Mouse (Mus musculus): ENCODE measurements around the gene Dnm2. TPM values are rescaled to one million over a fixed set of nuclear protein-coding genes. Genes with fewer than 3 reads are reported as not detected.

Gene Dnm2
- polyA plus RNA-seq, 1 experiment from 2014 or later = 76.0 TPM

DNA sequence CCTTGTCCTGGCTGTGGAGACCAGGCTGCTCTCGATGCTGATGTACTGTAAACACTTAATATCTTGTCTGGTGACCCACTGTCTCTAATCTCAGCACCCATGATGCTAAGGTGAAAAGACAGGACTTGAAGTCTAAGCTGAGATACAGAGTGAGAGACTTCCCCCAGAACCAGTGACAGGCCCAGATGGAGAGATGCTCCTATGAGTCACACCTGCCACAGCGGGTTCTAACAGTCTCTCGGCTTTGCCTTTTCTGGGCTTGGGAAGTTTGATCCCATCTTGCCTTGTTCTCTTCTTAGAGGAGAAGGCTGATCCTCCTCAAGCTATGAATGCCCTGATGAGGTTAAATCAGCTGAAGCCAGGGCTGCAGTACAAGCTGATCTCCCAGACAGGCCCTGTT lies 27.5 kb upstream of the Dnm2 start:
- Histone ChIP-seq H3K9ac (ENCODE audit: low read length) (no peak overlapping the region), H3K4me3 (ENCODE audit: low read depth, low read length) (no peak overlapping the region), H3K36me3 (ENCODE audit: control insufficient read depth, insufficient read depth, low read length) (peaks cover 65% of the 10 kb centered on the region), H3K9me3 (ENCODE audit: control insufficient read depth, low read length) (no peaks in the 10 kb centered on the region), H3K4me2 (replicated peaks; ENCODE audit: low read depth) (no peak overlapping the region), H3K4me1 (replicated peaks; ENCODE audit: control insufficient read depth, insufficient read depth) (no peaks in the 10 kb centered on the region), H3K27me3 (ENCODE audit: control insufficient read depth, insufficient read depth, low read length) (no peaks in the 10 kb centered on the region), H3K27ac (replicated peaks) (no peak overlapping the region)
- TF ChIP-seq CTCF (IDR thresholded peaks at IDR 0.05; ENCODE audit: low read depth) (no peak), EP300 (optimal IDR thresholded peaks at IDR 0.05) (no peak)
- ATAC-seq (ENCODE audit: low FRiP score, low TSS enrichment) (no peak), DNase-seq (ENCODE audit: low spot score) (no peak)
- WGBS = 94% methylated on average over 3 of the region's 3 CpGs

DNA sequence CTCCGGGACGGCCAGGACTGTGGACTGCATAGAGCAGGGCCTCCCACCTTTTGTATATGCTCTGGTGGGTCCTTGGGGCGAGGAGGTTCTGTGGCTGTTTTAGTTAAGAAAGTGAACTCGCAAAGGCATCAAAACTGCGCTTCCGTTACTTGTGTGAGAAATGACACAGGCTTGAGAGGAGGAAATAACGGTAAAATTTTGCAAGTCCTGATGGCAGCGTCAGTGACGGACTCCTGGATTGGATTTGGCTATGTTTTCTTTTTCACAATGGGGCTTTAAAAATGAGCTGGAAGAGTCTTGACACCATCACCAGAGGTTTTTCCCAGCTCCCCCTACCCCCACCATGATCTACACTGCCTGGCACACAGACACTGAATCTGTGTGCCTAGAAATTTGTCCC lies 23.7 kb upstream of the Dnm2 start:
- Histone ChIP-seq H3K9ac (ENCODE audit: low read length) (no peak overlapping the region), H3K27ac (replicated peaks) (no peak overlapping the region), H3K4me3 (ENCODE audit: low read depth, low read length) (no peak overlapping the region), H3K4me2 (replicated peaks; ENCODE audit: low read depth) (no peak overlapping the region), H3K36me3 (ENCODE audit: control insufficient read depth, insufficient read depth, low read length) (peaks cover 52% of the 10 kb centered on the region), H3K4me1 (replicated peaks; ENCODE audit: control insufficient read depth, insufficient read depth) (no peaks in the 10 kb centered on the region), H3K27me3 (ENCODE audit: control insufficient read depth, insufficient read depth, low read length) (no peaks in the 10 kb centered on the region), H3K9me3 (ENCODE audit: control insufficient read depth, low read length) (no peaks in the 10 kb centered on the region)
- no peak for ATAC-seq (ENCODE audit: low FRiP score, low TSS enrichment)
- no peak for DNase-seq (ENCODE audit: low spot score)
- 92% methylated on average over 9 of the region's 9 CpGs for WGBS
- TF ChIP-seq CTCF (IDR thresholded peaks at IDR 0.05; ENCODE audit: low read depth) (no peak), EP300 (optimal IDR thresholded peaks at IDR 0.05) (no peak)

GRCm38 (mm10) chr9:21402764-21403253 lies 21.9 kb upstream of the Dnm2 start:
- Histone ChIP-seq H3K4me3 (ENCODE audit: low read depth, low read length) (no peak overlapping the region), H3K36me3 (ENCODE audit: control insufficient read depth, insufficient read depth, low read length) (peaks cover 54% of the 10 kb centered on the region), H3K9ac (ENCODE audit: low read length) (no peak overlapping the region), H3K27me3 (ENCODE audit: control insufficient read depth, insufficient read depth, low read length) (no peaks in the 10 kb centered on the region), H3K27ac (replicated peaks) (no peak overlapping the region), H3K9me3 (ENCODE audit: control insufficient read depth, low read length) (no peaks in the 10 kb centered on the region), H3K4me2 (replicated peaks; ENCODE audit: low read depth) (no peak overlapping the region), H3K4me1 (replicated peaks; ENCODE audit: control insufficient read depth, insufficient read depth) (no peaks in the 10 kb centered on the region)
- DNase-seq (ENCODE audit: low spot score) (no peak), ATAC-seq (ENCODE audit: low FRiP score, low TSS enrichment) (no peak)
- TF ChIP-seq EP300 (optimal IDR thresholded peaks at IDR 0.05) = no peak
- TF ChIP-seq CTCF (IDR thresholded peaks at IDR 0.05; ENCODE audit: low read depth) = no peak
- WGBS = 78% methylated on average over 11 of the region's 11 CpGs

DNA sequence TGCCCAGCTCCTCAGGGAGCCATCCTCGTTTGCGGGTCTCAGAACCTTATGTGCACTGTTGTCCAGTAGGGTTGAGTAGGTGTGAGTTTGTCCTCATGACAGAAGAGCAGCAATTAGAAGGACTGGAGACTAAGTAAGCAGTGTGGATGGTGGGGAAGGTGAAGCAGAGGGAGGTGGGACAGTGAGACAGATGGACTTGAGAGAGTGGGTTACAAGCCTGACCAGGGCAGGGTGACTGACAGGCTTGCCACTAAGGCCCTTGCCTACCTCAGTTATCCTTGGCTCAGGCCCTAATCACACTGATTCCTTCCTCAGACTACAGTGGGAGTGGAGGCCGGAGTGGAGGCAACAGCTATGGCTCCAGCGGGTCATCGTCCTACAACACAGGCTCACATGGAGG lies 21.0 kb upstream of the Dnm2 start:
- H3K4me2 ChIP-seq (replicated peaks; ENCODE audit: low read depth) = no peak overlapping the region
- H3K27me3 ChIP-seq (ENCODE audit: control insufficient read depth, insufficient read depth, low read length) = no peaks in the 10 kb centered on the region
- no peak for ATAC-seq (ENCODE audit: low FRiP score, low TSS enrichment)
- no peak for TF ChIP-seq EP300 (optimal IDR thresholded peaks at IDR 0.05)
- no peak for TF ChIP-seq CTCF (IDR thresholded peaks at IDR 0.05; ENCODE audit: low read depth)
- H3K4me1 ChIP-seq (replicated peaks; ENCODE audit: control insufficient read depth, insufficient read depth) = no peaks in the 10 kb centered on the region
- peaks cover 52% of the 10 kb centered on the region for H3K36me3 ChIP-seq (ENCODE audit: control insufficient read depth, insufficient read depth, low read length)
- WGBS = 97% methylated on average over 5 of the region's 5 CpGs
- H3K4me3 ChIP-seq (ENCODE audit: low read depth, low read length) = no peak overlapping the region
- H3K9me3 ChIP-seq (ENCODE audit: control insufficient read depth, low read length) = no peaks in the 10 kb centered on the region
- no peak overlapping the region for H3K9ac ChIP-seq (ENCODE audit: low read length)
- H3K27ac ChIP-seq (replicated peaks) = no peak overlapping the region
- no peak for DNase-seq (ENCODE audit: low spot score)

DNA sequence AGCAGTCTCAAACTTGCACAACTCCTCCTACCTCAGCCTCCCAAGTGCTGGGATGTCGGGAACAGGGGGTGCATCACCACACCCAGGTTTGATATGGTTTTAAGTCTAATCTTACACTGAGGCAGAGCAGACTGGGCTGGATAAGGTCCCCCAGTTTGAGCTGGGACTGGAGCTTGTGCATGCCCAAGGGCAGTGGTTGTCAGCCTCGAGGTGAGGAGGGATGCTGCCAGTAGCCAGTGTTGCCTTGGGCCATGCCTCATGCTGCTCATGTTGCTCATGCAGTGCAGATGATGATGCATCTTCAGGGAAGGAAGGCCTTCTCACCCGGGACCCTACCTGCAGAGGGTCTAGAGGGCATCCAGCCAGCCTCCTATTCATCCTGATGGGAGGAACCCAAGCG lies 19.2 kb upstream of the Dnm2 start:
- no peaks in the 10 kb centered on the region for H3K27me3 ChIP-seq (ENCODE audit: control insufficient read depth, insufficient read depth, low read length)
- no peaks in the 10 kb centered on the region for H3K4me1 ChIP-seq (replicated peaks; ENCODE audit: control insufficient read depth, insufficient read depth)
- ATAC-seq (ENCODE audit: low FRiP score, low TSS enrichment) (no peak), DNase-seq (ENCODE audit: low spot score) (no peak)
- peaks cover 35% of the 10 kb centered on the region; the same call in 1 of the 2 replicates for H3K36me3 ChIP-seq (ENCODE audit: control insufficient read depth, insufficient read depth, low read length)
- TF ChIP-seq EP300 (optimal IDR thresholded peaks at IDR 0.05) = no peak
- no peak for TF ChIP-seq CTCF (IDR thresholded peaks at IDR 0.05; ENCODE audit: low read depth)
- H3K4me3 ChIP-seq (ENCODE audit: low read depth, low read length) = no peak overlapping the region
- 72% methylated on average over 4 of the region's 4 CpGs for WGBS
- H3K9ac ChIP-seq (ENCODE audit: low read length) = no peak overlapping the region
- H3K9me3 ChIP-seq (ENCODE audit: control insufficient read depth, low read length) = no peaks in the 10 kb centered on the region
- H3K4me2 ChIP-seq (replicated peaks; ENCODE audit: low read depth) = no peak overlapping the region
- H3K27ac ChIP-seq (replicated peaks) = no peak overlapping the region

GRCm38 (mm10) chr9:21407951-21408350 lies 16.8 kb upstream of the Dnm2 start:
- no peaks in the 10 kb centered on the region for H3K27me3 ChIP-seq (ENCODE audit: control insufficient read depth, insufficient read depth, low read length)
- WGBS = 12% methylated on average over 4 of the region's 4 CpGs
- H3K4me3 ChIP-seq (ENCODE audit: low read depth, low read length) = no peak overlapping the region
- H3K4me2 ChIP-seq (replicated peaks; ENCODE audit: low read depth) = no peak overlapping the region
- ATAC-seq (ENCODE audit: low FRiP score, low TSS enrichment) (no peak), DNase-seq (ENCODE audit: low spot score) (peak; percentile 72)
- no peaks in the 10 kb centered on the region for H3K9me3 ChIP-seq (ENCODE audit: control insufficient read depth, low read length)
- no peaks in the 10 kb centered on the region for H3K4me1 ChIP-seq (replicated peaks; ENCODE audit: control insufficient read depth, insufficient read depth)
- TF ChIP-seq EP300 (optimal IDR thresholded peaks at IDR 0.05) (no peak), CTCF (IDR thresholded peaks at IDR 0.05; ENCODE audit: low read depth) (no peak)
- peaks cover 17% of the 10 kb centered on the region; the same call in 1 of the 2 replicates for H3K36me3 ChIP-seq (ENCODE audit: control insufficient read depth, insufficient read depth, low read length)
- no peak overlapping the region for H3K27ac ChIP-seq (replicated peaks)
- H3K9ac ChIP-seq (ENCODE audit: low read length) = no peak overlapping the region

All from stomach, postnatal 0 days (tissue).